Mouse (Mus musculus): ENCODE measurements at regions not wholly inside any gene's neighbourhood (a gene's known extent, or its start where the extent isn't known, plus 50 kb on each side); places are given as distances from the start of the nearest gene placed in this dataset.
A peak's percentile ranks its signal among the peaks of the same experiment; 100 is the strongest.

DNA sequence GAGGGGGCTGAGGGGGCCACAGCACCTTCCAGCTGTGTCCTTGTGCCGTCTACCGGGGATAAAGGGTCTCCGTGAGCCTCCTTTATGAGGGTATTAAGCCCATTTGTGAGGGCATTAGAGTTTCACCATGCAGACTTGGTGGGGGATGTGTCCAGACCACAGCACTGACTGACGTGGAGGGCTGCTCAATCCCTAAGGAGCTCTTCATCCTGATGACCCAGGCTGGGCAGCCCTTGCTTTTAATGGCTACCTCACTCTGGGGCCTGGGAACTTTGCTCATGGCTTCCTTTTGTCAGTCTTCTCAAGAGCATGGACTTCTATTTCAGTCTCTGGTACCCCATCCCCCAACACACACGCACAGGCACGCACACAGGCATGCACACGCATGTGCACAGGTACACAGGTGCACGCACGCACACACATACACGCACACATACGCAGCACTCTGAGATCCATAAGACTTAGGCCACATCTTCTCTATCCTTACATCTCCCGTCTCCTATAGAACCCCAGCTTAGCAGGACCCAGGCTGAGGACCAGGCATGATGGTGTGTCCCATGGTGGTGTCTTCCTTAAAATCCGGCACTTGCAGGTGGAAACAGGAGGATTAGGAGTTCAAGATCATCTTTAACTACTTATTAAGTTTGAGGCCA is 97.1 kb upstream of the Thy1 start:
- Histone ChIP-seq H3K9me3 (ENCODE audit: control insufficient read depth, insufficient read depth, low read depth, low read length) (no peaks in the 10 kb centered on the region), H3K27ac (ENCODE audit: insufficient read depth, low read depth, low read length, poor library complexity, severe bottlenecking) (no peak overlapping the region), H3K9ac (ENCODE audit: insufficient read depth, low read depth, low read length, poor library complexity, severe bottlenecking) (no peak overlapping the region), H3K4me1 (ENCODE audit: control insufficient read depth in 2 of 2, insufficient read depth in 2 of 2, low read length in 2 of 2, poor library complexity in 1 of 2) (no peaks in the 10 kb centered on the region), H3K4me3 (ENCODE audit: insufficient read depth in 1 of 2, low read depth in 1 of 2, low read length in 2 of 2, poor library complexity in 1 of 2, severe bottlenecking in 1 of 2) (no peak overlapping the region), H3K36me3 (ENCODE audit: control insufficient read depth, insufficient read depth, low read length, poor library complexity, severe bottlenecking) (no peaks in the 10 kb centered on the region)
- TF ChIP-seq ZC3H11A (IDR thresholded peaks at IDR 0.05; ENCODE audit: borderline replicate concordance, low read depth, low read length): no peak
- TF ChIP-seq CHD2 (IDR thresholded peaks at IDR 0.05; ENCODE audit: low read depth, low read length): no peak
- no peak for TF ChIP-seq ZNF384 (IDR thresholded peaks at IDR 0.05; ENCODE audit: low read depth, low read length)
- in situ Hi-C loops (cut with MboI; ENCODE audit: low sequenced_read_pairs in 2 of 2, unreplicated experiment in 2 of 2): no loop called here
- no peak for DNase-seq (ENCODE audit: low read depth, low spot score)

DNA sequence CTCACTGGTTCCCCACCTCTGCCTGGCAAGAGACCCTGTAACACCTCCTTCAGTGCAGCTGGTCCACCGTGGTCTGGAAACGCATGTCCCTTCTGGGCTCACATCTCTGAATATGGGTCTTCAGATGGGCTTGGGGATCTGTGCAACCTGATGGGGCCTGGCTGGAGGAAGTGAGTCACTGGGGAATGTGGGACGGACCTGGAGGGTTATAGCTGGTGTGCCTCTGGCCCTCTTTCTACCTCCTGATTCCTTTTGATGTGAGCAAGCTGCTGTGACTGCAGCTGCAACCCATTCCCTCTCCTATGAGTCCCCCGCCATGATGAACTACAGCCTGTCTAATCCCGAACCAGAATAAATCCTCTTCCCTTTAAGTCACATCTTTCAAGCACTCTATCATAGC is 96.1 kb upstream of the Thy1 start:
- in situ Hi-C loops (cut with MboI; ENCODE audit: low sequenced_read_pairs in 2 of 2, unreplicated experiment in 2 of 2): no loop called here

DNA sequence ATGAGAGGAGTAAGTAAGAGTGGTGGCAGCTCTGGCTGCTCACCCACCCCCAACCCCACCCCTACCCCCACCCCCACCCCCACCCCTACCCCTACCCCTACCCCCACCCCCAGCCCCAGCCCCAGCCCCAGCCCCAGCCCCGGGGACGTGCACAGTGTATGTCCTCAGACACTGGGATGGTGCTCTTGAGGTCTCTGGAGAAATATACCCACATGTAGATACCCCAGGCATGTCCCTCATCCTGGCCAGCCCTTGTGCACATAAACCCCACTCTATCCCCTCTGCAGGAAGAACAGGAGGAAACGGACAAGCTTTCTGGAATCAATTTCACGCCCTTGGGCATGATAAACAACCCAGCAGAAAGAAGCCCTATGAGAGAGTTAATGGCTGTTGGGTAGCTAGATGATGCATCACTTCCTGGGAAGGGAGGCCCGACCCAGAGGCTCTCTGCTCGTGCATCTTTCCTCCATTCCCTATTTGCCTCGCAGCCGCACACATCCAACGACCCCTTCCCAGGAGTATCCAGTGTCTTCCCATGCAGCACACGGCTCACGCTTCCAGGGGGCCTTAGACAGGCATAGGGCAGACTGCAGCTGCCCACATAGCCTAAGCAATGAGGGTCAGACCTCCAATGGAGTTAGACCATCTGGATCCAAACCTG is 95.6 kb upstream of the Thy1 start:
- H3K27ac ChIP-seq (ENCODE audit: insufficient read depth, low read depth, low read length, poor library complexity, severe bottlenecking): no peak overlapping the region
- no peaks in the 10 kb centered on the region for H3K4me1 ChIP-seq (ENCODE audit: control insufficient read depth in 2 of 2, insufficient read depth in 2 of 2, low read length in 2 of 2, poor library complexity in 1 of 2)
- H3K4me3 ChIP-seq (ENCODE audit: insufficient read depth in 1 of 2, low read depth in 1 of 2, low read length in 2 of 2, poor library complexity in 1 of 2, severe bottlenecking in 1 of 2): no peak overlapping the region
- in situ Hi-C loops (cut with MboI; ENCODE audit: low sequenced_read_pairs in 2 of 2, unreplicated experiment in 2 of 2): no loop called here
- TF ChIP-seq CHD2 (IDR thresholded peaks at IDR 0.05; ENCODE audit: low read depth, low read length) (no peak), ZC3H11A (IDR thresholded peaks at IDR 0.05; ENCODE audit: borderline replicate concordance, low read depth, low read length) (no peak), ZNF384 (IDR thresholded peaks at IDR 0.05; ENCODE audit: low read depth, low read length) (no peak), HCFC1 (IDR thresholded peaks at IDR 0.05; ENCODE audit: borderline replicate concordance, insufficient read depth, low read length) (no peak), MAFK (IDR thresholded peaks at IDR 0.05; ENCODE audit: insufficient read depth, low read depth, low read length) (no peak)
- no peaks in the 10 kb centered on the region for H3K36me3 ChIP-seq (ENCODE audit: control insufficient read depth, insufficient read depth, low read length, poor library complexity, severe bottlenecking)
- H3K9me3 ChIP-seq (ENCODE audit: control insufficient read depth, insufficient read depth, low read depth, low read length): no peaks in the 10 kb centered on the region
- H3K9ac ChIP-seq (ENCODE audit: insufficient read depth, low read depth, low read length, poor library complexity, severe bottlenecking): no peak overlapping the region
- no peak for DNase-seq (ENCODE audit: low read depth, low spot score)

More for the DNA sequence above, 96.1 kb upstream of the Thy1 start:
- DNase-seq (ENCODE audit: low read depth, low spot score): no peak
- no peaks in the 10 kb centered on the region for H3K9me3 ChIP-seq (ENCODE audit: control insufficient read depth, insufficient read depth, low read depth, low read length)
- no peaks in the 10 kb centered on the region for H3K4me1 ChIP-seq (ENCODE audit: control insufficient read depth in 2 of 2, insufficient read depth in 2 of 2, low read length in 2 of 2, poor library complexity in 1 of 2)
- H3K27ac ChIP-seq (ENCODE audit: insufficient read depth, low read depth, low read length, poor library complexity, severe bottlenecking): no peak overlapping the region
- no peak overlapping the region for H3K9ac ChIP-seq (ENCODE audit: insufficient read depth, low read depth, low read length, poor library complexity, severe bottlenecking)
- no peak overlapping the region for H3K4me3 ChIP-seq (ENCODE audit: insufficient read depth in 1 of 2, low read depth in 1 of 2, low read length in 2 of 2, poor library complexity in 1 of 2, severe bottlenecking in 1 of 2)
- TF ChIP-seq ZNF384 (IDR thresholded peaks at IDR 0.05; ENCODE audit: low read depth, low read length): no peak
- TF ChIP-seq HCFC1 (IDR thresholded peaks at IDR 0.05; ENCODE audit: borderline replicate concordance, insufficient read depth, low read length): no peak
- TF ChIP-seq CHD2 (IDR thresholded peaks at IDR 0.05; ENCODE audit: low read depth, low read length): no peak
- no peak for TF ChIP-seq ZC3H11A (IDR thresholded peaks at IDR 0.05; ENCODE audit: borderline replicate concordance, low read depth, low read length)
- no peak for TF ChIP-seq MAFK (IDR thresholded peaks at IDR 0.05; ENCODE audit: insufficient read depth, low read depth, low read length)
- H3K36me3 ChIP-seq (ENCODE audit: control insufficient read depth, insufficient read depth, low read length, poor library complexity, severe bottlenecking): no peaks in the 10 kb centered on the region

DNA sequence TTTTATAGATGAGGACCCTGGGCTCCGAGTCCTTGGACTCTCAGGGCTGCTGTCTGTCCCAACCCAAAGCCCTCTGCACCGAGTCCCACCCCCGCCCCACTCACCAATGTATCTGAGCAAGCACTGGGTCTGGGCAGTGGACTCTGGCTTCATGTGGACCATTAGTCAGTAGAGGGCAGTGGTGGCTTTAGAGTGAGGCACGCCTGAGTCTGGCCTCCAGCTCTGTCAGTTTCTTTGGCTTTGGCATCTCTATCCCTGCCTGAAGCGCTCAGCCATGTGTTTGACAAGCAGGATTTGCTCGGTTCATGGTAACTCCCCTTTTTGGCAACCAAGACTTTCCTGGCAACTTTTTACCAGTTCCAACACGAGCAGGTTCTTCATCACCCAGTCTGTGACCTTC is 90.1 kb upstream of the Thy1 start:
- no peaks in the 10 kb centered on the region for H3K36me3 ChIP-seq (ENCODE audit: control insufficient read depth, insufficient read depth, low read length, poor library complexity, severe bottlenecking)
- no peaks in the 10 kb centered on the region for H3K4me1 ChIP-seq (ENCODE audit: control insufficient read depth in 2 of 2, insufficient read depth in 2 of 2, low read length in 2 of 2, poor library complexity in 1 of 2)
- no peak for DNase-seq (ENCODE audit: low read depth, low spot score)
- no peak overlapping the region for H3K27ac ChIP-seq (ENCODE audit: insufficient read depth, low read depth, low read length, poor library complexity, severe bottlenecking)
- H3K9me3 ChIP-seq (ENCODE audit: control insufficient read depth, insufficient read depth, low read depth, low read length): no peaks in the 10 kb centered on the region
- no peak overlapping the region for H3K4me3 ChIP-seq (ENCODE audit: insufficient read depth in 1 of 2, low read depth in 1 of 2, low read length in 2 of 2, poor library complexity in 1 of 2, severe bottlenecking in 1 of 2)
- in situ Hi-C loops (cut with MboI; ENCODE audit: low sequenced_read_pairs in 2 of 2, unreplicated experiment in 2 of 2): loop anchor here (25.0 kb wide), 1 partner anchor 616 kb away; no protein-coding TSS in a partner anchor
- H3K9ac ChIP-seq (ENCODE audit: insufficient read depth, low read depth, low read length, poor library complexity, severe bottlenecking): no peak overlapping the region
- TF ChIP-seq MAFK (IDR thresholded peaks at IDR 0.05; ENCODE audit: insufficient read depth, low read depth, low read length): no peak

DNA sequence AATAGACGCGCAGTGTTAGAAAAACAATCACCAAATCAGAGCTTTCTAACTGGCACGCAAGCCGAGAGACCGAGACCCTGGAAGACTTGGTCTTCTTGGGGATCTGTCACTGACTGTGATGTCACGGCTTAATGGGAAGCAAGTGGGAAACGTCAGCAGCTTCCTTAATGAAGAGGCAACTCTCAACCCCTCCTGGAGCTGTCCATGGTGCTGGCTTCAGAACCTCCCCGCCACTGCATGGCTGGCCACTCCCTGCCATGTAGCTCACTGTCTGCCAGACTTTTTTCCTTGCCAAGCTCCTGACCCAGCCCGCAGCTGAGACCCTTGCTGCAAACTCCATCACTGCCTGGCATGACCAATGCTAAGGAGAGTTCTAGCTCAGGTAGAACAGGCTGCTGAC is 83.6 kb upstream of the Thy1 start:
- no peak for TF ChIP-seq ZNF384 (IDR thresholded peaks at IDR 0.05; ENCODE audit: low read depth, low read length)
- in situ Hi-C loops (cut with MboI; ENCODE audit: low sequenced_read_pairs in 2 of 2, unreplicated experiment in 2 of 2): loop anchor here (25.0 kb wide), 1 partner anchor 622 kb away; no protein-coding TSS in a partner anchor
- no peaks in the 10 kb centered on the region for H3K36me3 ChIP-seq (ENCODE audit: control insufficient read depth, insufficient read depth, low read length, poor library complexity, severe bottlenecking)

More for the DNA sequence above, 83.6 kb upstream of the Thy1 start:
- Histone ChIP-seq H3K4me3 (ENCODE audit: insufficient read depth in 1 of 2, low read depth in 1 of 2, low read length in 2 of 2, poor library complexity in 1 of 2, severe bottlenecking in 1 of 2) (no peak overlapping the region), H3K4me1 (ENCODE audit: control insufficient read depth in 2 of 2, insufficient read depth in 2 of 2, low read length in 2 of 2, poor library complexity in 1 of 2) (no peaks in the 10 kb centered on the region), H3K27ac (ENCODE audit: insufficient read depth, low read depth, low read length, poor library complexity, severe bottlenecking) (no peak overlapping the region), H3K9me3 (ENCODE audit: control insufficient read depth, insufficient read depth, low read depth, low read length) (no peaks in the 10 kb centered on the region), H3K9ac (ENCODE audit: insufficient read depth, low read depth, low read length, poor library complexity, severe bottlenecking) (no peak overlapping the region)
- peak; percentile 59 for DNase-seq (ENCODE audit: low read depth, low spot score)
